Mouse (Mus musculus) lung, postnatal 10 days (tissue): ENCODE measurements around the gene Myo10.

Experiments
- DNase-seq: peaks from one replicate; pipeline ENCODE4 v3.0.0; 2021

Myo10 gene

GRCm38 (mm10) chr15:25726814-25727213 is 104.5 kb downstream of the Myo10 start:
- no peak for DNase-seq

- DNase-seq = no peak
Measured at GRCm38 (mm10) chr15:25728501-25728900, 106.2 kb downstream of the Myo10 start.

DNA sequence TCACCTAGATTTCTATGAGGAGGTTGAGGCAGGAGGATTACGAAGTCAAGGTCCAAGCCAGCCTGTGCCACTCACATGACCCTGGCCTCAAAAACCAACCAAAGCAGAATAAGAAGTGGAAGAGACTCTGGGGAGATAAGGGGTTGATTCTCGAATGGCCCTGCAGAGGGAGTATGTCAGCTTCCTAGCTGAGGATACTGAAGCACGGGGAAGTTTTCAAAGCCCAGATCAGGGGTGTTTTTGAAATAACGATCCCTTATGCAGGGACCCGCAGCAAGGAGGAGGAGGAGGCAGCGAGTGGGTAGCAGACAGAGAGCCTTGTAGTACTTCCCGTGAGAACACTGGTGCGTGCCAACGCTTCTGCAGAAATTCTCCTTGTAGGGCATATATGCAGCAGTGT is 108.7 kb downstream of the Myo10 start:
- DNase-seq = peak; percentile 28

GRCm38 (mm10) chr15:25732758-25733428 is 110.6 kb downstream of the Myo10 start:
- peak; percentile 51 for DNase-seq

GRCm38 (mm10) chr15:25733739-25734430 is 111.6 kb downstream of the Myo10 start:
- no peak for DNase-seq

GRCm38 (mm10) chr15:25736531-25736930 is 114.2 kb downstream of the Myo10 start:
- DNase-seq = peak; percentile 28

- no peak for DNase-seq
Measured at GRCm38 (mm10) chr15:25740271-25740670, 117.9 kb downstream of the Myo10 start.

DNA sequence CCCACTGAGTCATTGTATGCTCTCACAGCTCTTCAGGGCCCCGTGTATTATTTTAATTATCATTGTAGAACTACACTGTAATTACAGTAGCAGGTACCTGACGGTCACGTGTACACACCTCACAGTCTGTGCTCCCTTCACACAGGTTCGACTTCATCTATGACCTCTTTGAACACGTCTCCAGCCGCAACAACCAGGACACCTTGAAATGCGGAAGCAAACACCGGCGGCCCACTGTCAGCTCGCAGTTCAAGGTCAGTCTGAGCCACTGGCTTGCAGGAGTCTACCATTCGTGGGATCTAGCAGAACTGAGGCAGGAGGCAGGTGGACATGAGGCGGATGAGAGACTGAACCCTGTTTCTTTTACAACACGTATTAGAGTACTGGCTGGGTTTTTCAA is 119.9 kb downstream of the Myo10 start:
- DNase-seq = no peak

DNA sequence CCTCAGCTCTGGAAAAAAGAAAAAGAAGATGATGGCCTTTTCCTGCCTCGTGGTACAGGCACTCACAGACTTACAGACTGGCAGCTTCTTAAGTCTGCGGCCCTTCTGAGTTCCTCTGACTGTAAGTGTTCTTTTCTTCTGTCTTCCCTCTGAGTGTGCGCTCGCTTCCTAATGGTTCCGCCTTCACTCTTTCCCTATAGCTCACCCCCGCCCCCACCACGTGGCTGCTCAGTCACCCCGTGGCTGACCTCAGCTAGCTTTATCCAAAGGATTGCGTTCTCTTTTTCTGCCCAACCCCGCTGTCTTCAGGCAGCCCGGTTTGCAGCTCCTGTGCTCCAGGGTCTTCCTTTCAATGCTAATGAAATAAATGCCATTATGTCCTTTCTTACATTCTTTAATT is 129.2 kb downstream of the Myo10 start:
- no peak for DNase-seq

DNA sequence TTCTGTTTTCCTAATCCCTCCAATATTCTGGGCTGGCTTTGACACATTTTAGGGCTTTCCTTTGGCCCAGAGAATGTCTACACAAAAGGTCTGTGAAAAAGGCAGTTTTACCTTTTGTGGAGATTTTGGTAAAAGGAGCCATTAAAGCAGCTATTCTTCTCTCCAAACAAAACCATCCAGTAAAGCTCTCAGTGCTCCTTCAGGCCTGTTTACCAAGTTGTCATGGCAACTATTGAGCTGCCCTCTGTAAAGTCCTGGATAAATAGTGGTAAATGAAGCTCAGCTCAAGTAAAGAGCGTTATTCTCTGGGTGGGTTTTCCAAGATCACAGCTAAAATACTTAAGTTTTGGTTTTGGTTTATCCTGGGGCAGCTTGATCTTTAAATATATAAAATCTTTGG is 130.3 kb downstream of the Myo10 start:
- DNase-seq = no peak

GRCm38 (mm10) chr15:25753003-25753402 is 130.7 kb downstream of the Myo10 start:
- no peak for DNase-seq

GRCm38 (mm10) chr15:25753878-25754277 is 131.6 kb downstream of the Myo10 start:
- no peak for DNase-seq

GRCm38 (mm10) chr15:25754342-25754951 is 132.1 kb downstream of the Myo10 start:
- DNase-seq = no peak

GRCm38 (mm10) chr15:25755536-25755935 is 133.2 kb downstream of the Myo10 start:
- DNase-seq = no peak

- no peak for DNase-seq
Measured at GRCm38 (mm10) chr15:25756072-25756471, 133.7 kb downstream of the Myo10 start.

GRCm38 (mm10) chr15:25758037-25758436 is 135.7 kb downstream of the Myo10 start:
- no peak for DNase-seq

- peak; percentile 78 for DNase-seq
Measured at GRCm38 (mm10) chr15:25758500-25759086, 136.3 kb downstream of the Myo10 start.

- DNase-seq = no peak
Measured at GRCm38 (mm10) chr15:25760304-25760703, 138.0 kb downstream of the Myo10 start.

DNA sequence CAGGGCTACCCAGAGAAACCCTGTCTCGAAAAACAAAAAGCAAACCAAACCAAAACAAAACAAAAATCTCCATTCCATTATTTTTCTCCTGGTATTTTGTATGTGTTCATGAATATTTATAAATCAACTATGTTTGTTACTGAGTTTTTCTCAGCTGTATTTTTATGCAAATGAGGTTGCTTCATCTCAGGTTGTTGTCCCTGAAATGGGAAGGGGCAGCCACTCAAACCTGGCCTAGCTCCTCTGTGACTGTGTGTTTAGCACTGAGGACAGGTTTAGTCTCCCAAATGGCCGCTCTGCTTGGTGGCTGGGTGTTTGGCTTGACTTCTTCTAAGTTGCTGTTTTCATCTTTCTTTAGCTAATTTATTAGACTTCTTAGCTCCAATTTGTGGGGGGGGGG is 138.7 kb downstream of the Myo10 start:
- no peak for DNase-seq

- DNase-seq = no peak
Measured at GRCm38 (mm10) chr15:25761800-25762211, 139.5 kb downstream of the Myo10 start.

GRCm38 (mm10) chr15:25762306-25762705 is 140.0 kb downstream of the Myo10 start:
- peak; percentile 58 for DNase-seq

DNA sequence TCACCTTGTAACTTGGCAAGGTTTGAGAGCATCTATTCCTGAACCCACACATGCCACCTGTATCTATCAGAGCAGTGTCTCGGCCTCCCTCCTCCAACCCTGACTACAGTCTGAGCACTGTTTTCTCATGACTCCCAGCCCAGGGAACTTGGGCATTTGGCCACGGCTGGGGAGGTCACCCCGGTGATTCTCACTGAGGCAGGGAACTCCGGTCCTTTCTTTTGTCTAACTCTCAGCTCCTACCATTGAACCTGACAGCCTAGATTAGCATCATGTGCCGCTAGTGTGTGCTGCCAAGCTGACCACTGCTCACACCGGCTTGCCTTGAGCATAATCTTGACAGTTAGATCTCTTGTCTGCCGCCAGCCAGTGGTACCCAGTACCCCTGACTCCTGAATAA is 140.8 kb downstream of the Myo10 start:
- DNase-seq = no peak

GRCm38 (mm10) chr15:25764653-25765352 is 142.5 kb downstream of the Myo10 start:
- peak; percentile 66 for DNase-seq
